Mouse (Mus musculus): ENCODE measurements at regions not wholly inside any gene's neighbourhood (a gene's known extent, or its start where the extent isn't known, plus 50 kb on each side); places are given as distances from the start of the nearest gene placed in this dataset.
A peak's percentile ranks its signal among the peaks of the same experiment; 100 is the strongest.

GRCm38 (mm10) chr10:17556391-17556790 lies 166.6 kb upstream of the Cited2 start:
- Histone ChIP-seq H3K4me1 (ENCODE audit: control insufficient read depth, insufficient read depth, low read length) (no peaks in the 10 kb centered on the region), H3K4me3 (ENCODE audit: insufficient read depth, low read depth, low read length) (no peak overlapping the region), H3K36me3 (ENCODE audit: control insufficient read depth, insufficient read depth, low read length) (no peaks in the 10 kb centered on the region), H3K27ac (ENCODE audit: insufficient read depth, low read depth, low read length) (no peak overlapping the region), H3K27me3 (replicated peaks; ENCODE audit: control insufficient read depth, insufficient read depth, low read length) (no peaks in the 10 kb centered on the region; the same call in 1 of the 2 replicates)
- no peak for DNase-seq
- 54% methylated on average over 4 of the region's 4 CpGs for WGBS
- TF ChIP-seq CTCF (conservative IDR thresholded peaks at IDR 0.05; ENCODE audit: insufficient read depth, insufficient read length, low read depth, low read length) (no peak), POLR2A (IDR thresholded peaks at IDR 0.05; ENCODE audit: low read depth, low read length) (no peak)

GRCm38 (mm10) chr10:17559370-17559955 lies 163.6 kb upstream of the Cited2 start:
- H3K27ac ChIP-seq (ENCODE audit: insufficient read depth, low read depth, low read length): no peak overlapping the region
- TF ChIP-seq POLR2A (IDR thresholded peaks at IDR 0.05; ENCODE audit: low read depth, low read length) (no peak), CTCF (conservative IDR thresholded peaks at IDR 0.05; ENCODE audit: insufficient read depth, insufficient read length, low read depth, low read length) (no peak)
- no peaks in the 10 kb centered on the region for H3K27me3 ChIP-seq (replicated peaks; ENCODE audit: control insufficient read depth, insufficient read depth, low read length)
- H3K4me3 ChIP-seq (ENCODE audit: insufficient read depth, low read depth, low read length): no peak overlapping the region
- H3K4me1 ChIP-seq (ENCODE audit: control insufficient read depth, insufficient read depth, low read length): no peaks in the 10 kb centered on the region
- DNase-seq: no peak
- WGBS: 62% methylated on average over 5 of the region's 5 CpGs
- H3K36me3 ChIP-seq (ENCODE audit: control insufficient read depth, insufficient read depth, low read length): no peaks in the 10 kb centered on the region

- H3K36me3 ChIP-seq (ENCODE audit: control insufficient read depth, insufficient read depth, low read length): no peaks in the 10 kb centered on the region
These were observed 163.0 kb upstream of the Cited2 start for GRCm38 (mm10) chr10:17559980-17560379.

GRCm38 (mm10) chr10:17561466-17561865 lies 161.6 kb upstream of the Cited2 start:
- TF ChIP-seq CTCF (conservative IDR thresholded peaks at IDR 0.05; ENCODE audit: insufficient read depth, insufficient read length, low read depth, low read length) (no peak), POLR2A (IDR thresholded peaks at IDR 0.05; ENCODE audit: low read depth, low read length) (no peak)
- Histone ChIP-seq H3K36me3 (ENCODE audit: control insufficient read depth, insufficient read depth, low read length) (no peaks in the 10 kb centered on the region), H3K27me3 (replicated peaks; ENCODE audit: control insufficient read depth, insufficient read depth, low read length) (no peaks in the 10 kb centered on the region), H3K4me3 (ENCODE audit: insufficient read depth, low read depth, low read length) (no peak overlapping the region), H3K4me1 (ENCODE audit: control insufficient read depth, insufficient read depth, low read length) (no peaks in the 10 kb centered on the region), H3K27ac (ENCODE audit: insufficient read depth, low read depth, low read length) (no peak overlapping the region)
- DNase-seq: no peak
- 54% methylated on average over 7 of the region's 7 CpGs for WGBS

More at GRCm38 (mm10) chr10:17559980-17560379, 163.0 kb upstream of the Cited2 start:
- Histone ChIP-seq H3K4me1 (ENCODE audit: control insufficient read depth, insufficient read depth, low read length) (no peaks in the 10 kb centered on the region), H3K27ac (ENCODE audit: insufficient read depth, low read depth, low read length) (no peak overlapping the region), H3K27me3 (replicated peaks; ENCODE audit: control insufficient read depth, insufficient read depth, low read length) (no peaks in the 10 kb centered on the region), H3K4me3 (ENCODE audit: insufficient read depth, low read depth, low read length) (no peak overlapping the region)
- DNase-seq: no peak
- no peak for TF ChIP-seq CTCF (conservative IDR thresholded peaks at IDR 0.05; ENCODE audit: insufficient read depth, insufficient read length, low read depth, low read length)
- no peak for TF ChIP-seq POLR2A (IDR thresholded peaks at IDR 0.05; ENCODE audit: low read depth, low read length)
- 52% methylated on average over 3 of the region's 3 CpGs for WGBS

- Histone ChIP-seq H3K27me3 (replicated peaks; ENCODE audit: control insufficient read depth, insufficient read depth, low read length) (no peaks in the 10 kb centered on the region), H3K27ac (ENCODE audit: insufficient read depth, low read depth, low read length) (no peak overlapping the region), H3K36me3 (ENCODE audit: control insufficient read depth, insufficient read depth, low read length) (no peaks in the 10 kb centered on the region), H3K4me1 (ENCODE audit: control insufficient read depth, insufficient read depth, low read length) (no peaks in the 10 kb centered on the region), H3K4me3 (ENCODE audit: insufficient read depth, low read depth, low read length) (no peak overlapping the region)
- DNase-seq: no peak
- no peak for TF ChIP-seq POLR2A (IDR thresholded peaks at IDR 0.05; ENCODE audit: low read depth, low read length)
- TF ChIP-seq CTCF (conservative IDR thresholded peaks at IDR 0.05; ENCODE audit: insufficient read depth, insufficient read length, low read depth, low read length): no peak
- 70% methylated on average over 5 of the region's 5 CpGs for WGBS
These were observed 161.0 kb upstream of the Cited2 start for GRCm38 (mm10) chr10:17561977-17562376.

GRCm38 (mm10) chr10:17562410-17563350 lies 160.3 kb upstream of the Cited2 start:
- Histone ChIP-seq H3K27me3 (replicated peaks; ENCODE audit: control insufficient read depth, insufficient read depth, low read length) (no peaks in the 10 kb centered on the region), H3K4me1 (ENCODE audit: control insufficient read depth, insufficient read depth, low read length) (no peaks in the 10 kb centered on the region), H3K36me3 (ENCODE audit: control insufficient read depth, insufficient read depth, low read length) (no peaks in the 10 kb centered on the region), H3K27ac (ENCODE audit: insufficient read depth, low read depth, low read length) (no peak overlapping the region), H3K4me3 (ENCODE audit: insufficient read depth, low read depth, low read length) (no peak overlapping the region)
- 56% methylated on average over 7 of the region's 7 CpGs for WGBS
- TF ChIP-seq CTCF (conservative IDR thresholded peaks at IDR 0.05; ENCODE audit: insufficient read depth, insufficient read length, low read depth, low read length): no peak
- TF ChIP-seq POLR2A (IDR thresholded peaks at IDR 0.05; ENCODE audit: low read depth, low read length): no peak
- peak; percentile 44 for DNase-seq

- Histone ChIP-seq H3K4me3 (ENCODE audit: insufficient read depth, low read depth, low read length) (no peak overlapping the region), H3K4me1 (ENCODE audit: control insufficient read depth, insufficient read depth, low read length) (no peaks in the 10 kb centered on the region), H3K36me3 (ENCODE audit: control insufficient read depth, insufficient read depth, low read length) (no peaks in the 10 kb centered on the region), H3K27ac (ENCODE audit: insufficient read depth, low read depth, low read length) (no peak overlapping the region), H3K27me3 (replicated peaks; ENCODE audit: control insufficient read depth, insufficient read depth, low read length) (no peaks in the 10 kb centered on the region)
- no peak for DNase-seq
- WGBS: 69% methylated on average over 4 of the region's 4 CpGs
- no peak for TF ChIP-seq CTCF (conservative IDR thresholded peaks at IDR 0.05; ENCODE audit: insufficient read depth, insufficient read length, low read depth, low read length)
- TF ChIP-seq POLR2A (IDR thresholded peaks at IDR 0.05; ENCODE audit: low read depth, low read length): no peak
These were observed 159.7 kb upstream of the Cited2 start for GRCm38 (mm10) chr10:17563351-17563749.

Data from kidney, adult 2 months (tissue).